Mouse (Mus musculus): ENCODE data around the gene Psmb9. TPM values are rescaled to one million over a fixed set of nuclear protein-coding genes. Genes with fewer than 3 reads are reported as not detected.

Gene Psmb9
- polyA plus RNA-seq, 2 experiments = 5.8 to 6.0 TPM

DNA sequence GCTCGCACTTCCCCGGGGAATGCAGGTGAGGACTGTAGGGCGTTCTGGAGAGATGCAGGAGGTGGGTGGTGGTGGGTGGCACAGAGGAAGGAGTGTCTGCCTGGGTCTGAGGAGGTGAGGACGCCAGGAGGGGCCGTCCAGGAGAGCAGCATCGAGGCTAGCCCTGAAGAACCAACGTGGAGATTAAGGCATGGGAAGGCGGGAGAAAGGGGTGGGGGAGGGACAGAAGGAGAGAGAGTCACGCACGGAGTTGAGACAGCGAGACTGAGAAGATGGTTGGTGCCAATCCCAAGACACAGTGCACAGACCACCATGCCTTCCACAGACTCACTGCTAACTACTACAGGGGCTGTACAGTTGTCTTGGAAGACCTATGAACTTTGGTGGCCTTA is 11.0 kb upstream of the Psmb9 start:
- peaks cover 32% of the 10 kb centered on the region for H3K27me3 ChIP-seq (ENCODE audit: control insufficient read depth, insufficient read depth, low read length)
- peak overlapping the region; percentile 60 for H3K4me2 ChIP-seq (ENCODE audit: low read depth)
- no peaks in the 10 kb centered on the region for H3K9me3 ChIP-seq (ENCODE audit: control insufficient read depth, low read length)
- H3K4me1 ChIP-seq (replicated peaks; ENCODE audit: control insufficient read depth in 2 of 2, insufficient read depth in 2 of 2, low read length in 1 of 2) = no peaks in the 10 kb centered on the region
- WGBS (ENCODE audit: insufficient replicate concordance) = 10% methylated on average over 11 of the region's 11 CpGs
- ATAC-seq (ENCODE audit: insufficient read depth) (no peak), DNase-seq (ENCODE audit: low read depth in 3 of 3, low spot score in 3 of 3) (no peak)
- 0 out of 2 replicates have a peak overlapping the region, but pooled peaks have one; percentile 18 for H3K9ac ChIP-seq (replicated peaks)
- peak overlapping the region; percentile 28 to 52 for H3K4me3 ChIP-seq (ENCODE audit: insufficient read depth in 1 of 2, low read depth in 2 of 2, low read length in 2 of 2)
- H3K36me3 ChIP-seq (replicated peaks; ENCODE audit: control insufficient read depth, insufficient read depth, low read depth) = no peaks in the 10 kb centered on the region
- TF ChIP-seq EP300 (IDR thresholded peaks at IDR 0.05; ENCODE audit: low read depth) (no peak), CTCF (IDR thresholded peaks at IDR 0.05; ENCODE audit: low read depth) (no peak)
- H3K27ac ChIP-seq = no peak overlapping the region

DNA sequence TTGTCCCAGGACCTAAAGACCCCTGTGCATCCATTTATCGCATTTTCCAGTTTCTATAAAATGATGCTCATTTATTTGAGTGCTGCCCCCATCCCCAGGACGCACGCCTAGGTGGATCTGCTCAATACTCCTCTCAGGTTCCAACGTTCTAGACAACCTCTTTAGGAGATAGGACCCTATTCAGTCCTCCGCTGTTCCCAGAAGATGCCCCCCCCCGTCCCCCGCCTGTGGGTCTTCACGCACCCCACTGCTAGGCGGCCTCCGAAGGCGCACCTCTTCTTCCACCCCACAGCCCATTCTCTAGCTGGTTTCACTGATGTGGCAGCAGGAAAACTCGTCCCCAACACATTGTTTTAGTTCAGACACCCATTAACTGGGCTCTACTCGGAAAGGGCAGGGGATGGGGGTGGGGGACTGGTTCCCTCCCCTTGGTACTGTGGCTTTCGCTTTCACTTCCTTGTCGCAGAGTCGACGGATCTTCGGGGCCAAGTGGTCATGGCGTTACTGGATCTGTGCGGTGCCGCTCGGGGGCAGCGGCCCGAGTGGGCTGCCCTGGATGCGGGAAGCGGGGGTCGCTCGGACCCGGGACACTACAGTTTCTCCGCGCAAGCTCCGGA is 10.4 kb upstream of the Psmb9 start:
- H3K27ac ChIP-seq = no peak overlapping the region
- H3K9ac ChIP-seq (replicated peaks) = 0 out of 2 replicates have a peak overlapping the region, but pooled peaks have one; percentile 18
- WGBS (ENCODE audit: insufficient replicate concordance) = 1% methylated on average over 32 of the region's 32 CpGs
- no peak for DNase-seq (ENCODE audit: low read depth in 3 of 3, low spot score in 3 of 3)
- no peaks in the 10 kb centered on the region for H3K4me1 ChIP-seq (replicated peaks; ENCODE audit: control insufficient read depth in 2 of 2, insufficient read depth in 2 of 2, low read length in 1 of 2)
- peak overlapping the region; percentile 28 to 52 for H3K4me3 ChIP-seq (ENCODE audit: insufficient read depth in 1 of 2, low read depth in 2 of 2, low read length in 2 of 2)
- no peak for TF ChIP-seq EP300 (IDR thresholded peaks at IDR 0.05; ENCODE audit: low read depth)
- TF ChIP-seq CTCF (IDR thresholded peaks at IDR 0.05; ENCODE audit: low read depth) = no peak
- no peaks in the 10 kb centered on the region for H3K36me3 ChIP-seq (replicated peaks; ENCODE audit: control insufficient read depth, insufficient read depth, low read depth)
- H3K4me2 ChIP-seq (ENCODE audit: low read depth) = peak overlapping the region; percentile 60
- no peaks in the 10 kb centered on the region for H3K9me3 ChIP-seq (ENCODE audit: control insufficient read depth, low read length)
- no peak for ATAC-seq (ENCODE audit: insufficient read depth)
- peaks cover 34% of the 10 kb centered on the region for H3K27me3 ChIP-seq (ENCODE audit: control insufficient read depth, insufficient read depth, low read length)

DNA sequence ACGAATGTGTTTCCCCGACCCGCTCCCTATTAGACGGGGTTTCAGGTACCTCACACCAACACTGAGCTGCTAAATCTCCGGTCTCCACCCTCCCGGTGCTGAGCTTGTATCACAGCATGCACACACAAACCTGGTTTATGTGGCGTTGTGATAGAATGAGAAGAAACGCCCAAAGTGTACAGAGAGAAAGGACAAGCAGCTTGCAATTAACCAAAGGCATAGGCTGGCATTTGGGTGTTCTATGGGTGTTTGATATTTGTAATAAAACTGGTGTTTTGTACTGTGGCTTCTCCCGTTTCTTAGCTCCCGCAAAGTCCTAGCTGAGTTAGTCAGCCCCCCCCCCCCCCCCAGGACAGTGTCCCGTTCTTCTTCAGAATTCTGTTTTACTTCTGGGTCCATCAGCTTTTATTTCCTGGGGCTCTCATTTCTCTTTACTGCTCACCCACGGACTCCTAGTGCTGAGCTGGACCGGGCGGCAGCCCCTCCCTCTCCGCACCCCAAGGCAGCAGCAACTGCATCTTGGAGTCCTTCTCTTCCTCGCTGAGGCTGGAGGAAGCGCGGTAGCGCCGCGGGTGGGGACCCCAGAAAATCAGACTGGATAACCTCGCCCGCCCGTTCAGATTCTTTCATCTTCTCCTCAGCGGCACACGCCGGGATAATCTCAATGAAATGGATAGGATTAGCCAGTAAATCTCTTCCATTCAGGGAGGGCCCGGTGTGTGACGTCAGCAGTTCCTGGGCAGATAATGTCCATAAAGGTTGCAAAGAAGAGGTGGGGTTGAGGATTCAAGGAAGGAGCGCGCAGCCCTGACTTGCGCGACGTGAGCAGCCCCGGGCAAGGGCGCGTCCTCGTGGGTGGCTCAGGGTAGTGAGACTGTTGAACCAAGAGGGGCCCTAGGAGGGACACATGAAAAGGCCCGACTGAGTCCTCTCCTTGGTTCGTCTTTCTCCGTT is 9.7 kb upstream of the Psmb9 start, which contains the start of gene Psmb8:
Gene Psmb8, plus strand, starts transcription at position 781 of the 954 bp plus-strand sequence.
- no peaks in the 10 kb centered on the region for H3K36me3 ChIP-seq (replicated peaks; ENCODE audit: control insufficient read depth, insufficient read depth, low read depth)
- peak in 2 of 3 experiments; percentile 48 to 55 for DNase-seq (ENCODE audit: low read depth in 3 of 3, low spot score in 3 of 3)
- H3K9me3 ChIP-seq (ENCODE audit: control insufficient read depth, low read length) = no peaks in the 10 kb centered on the region
- H3K27ac ChIP-seq = no peak within 1 kb of the TSS
- H3K27me3 ChIP-seq (ENCODE audit: control insufficient read depth, insufficient read depth, low read length) = peaks cover 34% of the 10 kb centered on the region
- peak within 1 kb of the TSS; percentile 28 to 52 for H3K4me3 ChIP-seq (ENCODE audit: insufficient read depth in 1 of 2, low read depth in 2 of 2, low read length in 2 of 2)
- H3K4me1 ChIP-seq (replicated peaks; ENCODE audit: control insufficient read depth in 2 of 2, insufficient read depth in 2 of 2, low read length in 1 of 2) = no peaks in the 10 kb centered on the region
- WGBS (ENCODE audit: insufficient replicate concordance) = 3% methylated on average over 41 of the region's 41 CpGs
- 0 out of 2 replicates have a peak within 1 kb of the TSS, but pooled peaks have one; percentile 18 for H3K9ac ChIP-seq (replicated peaks)
- ATAC-seq (ENCODE audit: insufficient read depth) = no peak
- H3K4me2 ChIP-seq (ENCODE audit: low read depth) = peak within 1 kb of the TSS; percentile 60
- no peak for TF ChIP-seq EP300 (IDR thresholded peaks at IDR 0.05; ENCODE audit: low read depth)
- no peak for TF ChIP-seq CTCF (IDR thresholded peaks at IDR 0.05; ENCODE audit: low read depth)

DNA sequence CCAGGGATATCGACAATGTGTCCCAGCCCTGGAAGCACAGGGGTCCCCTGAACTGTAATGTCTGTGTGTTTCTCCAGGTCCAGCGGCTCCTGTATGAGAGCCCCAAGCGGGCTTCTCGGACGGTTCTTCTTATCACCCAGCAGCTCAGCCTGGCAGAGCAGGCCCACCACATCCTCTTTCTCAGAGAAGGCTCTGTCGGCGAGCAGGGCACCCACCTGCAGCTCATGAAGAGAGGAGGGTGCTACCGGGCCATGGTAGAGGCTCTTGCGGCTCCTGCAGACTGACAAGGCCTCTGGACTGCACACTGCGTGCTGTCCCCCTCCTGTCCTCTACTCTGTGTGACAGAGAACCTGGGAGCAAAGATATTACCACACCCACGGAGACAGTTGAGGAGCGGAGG is 8.9 kb upstream of the Psmb9 start:
- 0 out of 2 replicates have a peak, but pooled peaks have one; percentile 18 for ATAC-seq (ENCODE audit: insufficient read depth)
- no peak overlapping the region for H3K4me3 ChIP-seq (ENCODE audit: insufficient read depth in 1 of 2, low read depth in 2 of 2, low read length in 2 of 2)
- H3K36me3 ChIP-seq (replicated peaks; ENCODE audit: control insufficient read depth, insufficient read depth, low read depth) = no peaks in the 10 kb centered on the region
- TF ChIP-seq EP300 (IDR thresholded peaks at IDR 0.05; ENCODE audit: low read depth) (no peak), CTCF (IDR thresholded peaks at IDR 0.05; ENCODE audit: low read depth) (no peak)
- H3K4me2 ChIP-seq (ENCODE audit: low read depth) = no peak overlapping the region
- WGBS (ENCODE audit: insufficient replicate concordance) = 11% methylated on average over 12 of the region's 12 CpGs
- H3K27me3 ChIP-seq (ENCODE audit: control insufficient read depth, insufficient read depth, low read length) = peaks cover 34% of the 10 kb centered on the region
- H3K27ac ChIP-seq = no peak overlapping the region
- H3K9me3 ChIP-seq (ENCODE audit: control insufficient read depth, low read length) = no peaks in the 10 kb centered on the region
- H3K9ac ChIP-seq (replicated peaks) = no peak overlapping the region
- no peaks in the 10 kb centered on the region for H3K4me1 ChIP-seq (replicated peaks; ENCODE audit: control insufficient read depth in 2 of 2, insufficient read depth in 2 of 2, low read length in 1 of 2)
- no peak for DNase-seq (ENCODE audit: low read depth in 3 of 3, low spot score in 3 of 3)

DNA sequence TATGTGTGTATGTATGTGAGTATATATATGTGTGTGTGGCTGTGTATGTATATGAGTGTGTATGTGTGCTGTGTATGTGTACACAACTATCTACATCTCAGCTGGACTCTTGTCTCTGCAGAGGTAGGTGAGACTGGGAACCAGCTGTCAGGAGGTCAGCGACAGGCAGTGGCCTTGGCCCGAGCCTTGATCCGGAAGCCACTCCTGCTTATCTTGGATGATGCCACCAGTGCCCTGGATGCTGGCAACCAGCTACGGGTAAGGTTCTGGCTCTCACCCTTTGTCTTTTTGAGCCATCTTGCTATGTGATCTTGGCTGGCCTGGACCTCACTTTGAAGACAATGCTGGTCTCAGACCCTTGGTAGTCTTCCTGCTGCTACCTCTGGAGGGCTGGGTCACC is 7.2 kb upstream of the Psmb9 start:
- no peaks in the 10 kb centered on the region for H3K4me1 ChIP-seq (replicated peaks; ENCODE audit: control insufficient read depth in 2 of 2, insufficient read depth in 2 of 2, low read length in 1 of 2)
- H3K4me3 ChIP-seq (ENCODE audit: insufficient read depth in 1 of 2, low read depth in 2 of 2, low read length in 2 of 2) = no peak overlapping the region
- no peak overlapping the region for H3K4me2 ChIP-seq (ENCODE audit: low read depth)
- ATAC-seq (ENCODE audit: insufficient read depth) = no peak
- TF ChIP-seq CTCF (IDR thresholded peaks at IDR 0.05; ENCODE audit: low read depth) = no peak
- TF ChIP-seq EP300 (IDR thresholded peaks at IDR 0.05; ENCODE audit: low read depth) = no peak
- H3K27me3 ChIP-seq (ENCODE audit: control insufficient read depth, insufficient read depth, low read length) = peaks cover 34% of the 10 kb centered on the region
- H3K9ac ChIP-seq (replicated peaks) = no peak overlapping the region
- DNase-seq (ENCODE audit: low read depth in 3 of 3, low spot score in 3 of 3) = no peak
- no peak overlapping the region for H3K27ac ChIP-seq
- 63% methylated on average over 4 of the region's 4 CpGs for WGBS (ENCODE audit: insufficient replicate concordance)
- H3K9me3 ChIP-seq (ENCODE audit: control insufficient read depth, low read length) = no peaks in the 10 kb centered on the region
- no peaks in the 10 kb centered on the region for H3K36me3 ChIP-seq (replicated peaks; ENCODE audit: control insufficient read depth, insufficient read depth, low read depth)
